Mouse (Mus musculus) embryonic facial prominence, embryonic 13.5 days (tissue): Measurements from ENCODE around the gene Bid. TPM values are rescaled to one million over a fixed set of nuclear protein-coding genes. Genes with fewer than 3 reads are reported as not detected.
"Not testable (repeated sequence)": the region's sequence is repeated elsewhere in the genome, so short reads cannot be mapped to it uniquely, and the experiment has no call there.

Experiments used
- ATAC-seq: fragments of 200-750 bp; cut with Nextera tagmentation; 2 replicates; pipeline ENCODE4 v1.8.0; 2017; ENCODE audit warnings: low read depth; ENCODE audit not compliant: insufficient number of reproducible peaks, insufficient read depth, low FRiP score, low TSS enrichment
- H3K27ac ChIP-seq: fragments of 300-500 bp; sonication (generic); 2 replicates; pipeline ENCODE4 v1.5.1; 2015; ENCODE audit warnings: moderate library complexity, mild to moderate bottlenecking, inconsistent platforms
- H3K27me3 ChIP-seq: fragments of 300-500 bp; sonication (generic); 2 replicates; pipeline ENCODE4 v1.6.1; 2015; ENCODE audit warnings: mild to moderate bottlenecking, inconsistent platforms
- H3K36me3 ChIP-seq: fragments of 300-500 bp; sonication (generic); 2 replicates; pipeline ENCODE4 v1.6.1; 2015; ENCODE audit warnings: mild to moderate bottlenecking, inconsistent platforms
- H3K4me1 ChIP-seq: fragments of 300-500 bp; sonication (generic); 2 replicates; pipeline ENCODE4 v1.6.1; 2015; ENCODE audit warnings: inconsistent platforms
- H3K4me2 ChIP-seq: fragments of 300-500 bp; sonication (generic); 2 replicates; pipeline ENCODE4 v1.6.1; 2015; ENCODE audit warnings: moderate library complexity, mild to moderate bottlenecking, inconsistent platforms
- H3K4me3 ChIP-seq: fragments of 300-500 bp; sonication (generic); 2 replicates; pipeline ENCODE4 v1.5.1; 2015; ENCODE audit warnings: mild to moderate bottlenecking, inconsistent platforms
- H3K9ac ChIP-seq: fragments of 300-500 bp; sonication (generic); 2 replicates; pipeline ENCODE4 v1.6.1; 2015; ENCODE audit warnings: mild to moderate bottlenecking, inconsistent platforms
- H3K9me3 ChIP-seq: fragments of 300-500 bp; sonication (generic); 2 replicates; pipeline ENCODE4 v1.6.1; 2016; ENCODE audit warnings: inconsistent platforms
- WGBS: fragments of 180-500 bp; shearing (Covaris S2); methylation state at CpG from one replicate; pipeline ENCODE4 v1.1.7; 2015; ENCODE audit warnings: mixed read lengths; 5-methylcytosine and 5-hydroxymethylcytosine counted together
- polyA plus RNA-seq: library from polyadenylated mRNA; unstranded; fragments of >200 nt; fragmentation: Nextera tagmentation; extraction: Ambion mirVana; gene quantifications from 2 replicates; pipeline ENCODE4 v1.2.1, GENCODE M21; 2015

The Bid gene
- polyA plus RNA-seq, 1 experiment from 2014 or later = 16.4 TPM

- Histone ChIP-seq H3K27ac (no peak overlapping the region), H3K4me3 (no peak overlapping the region), H3K4me1 (peaks cover 13% of the 10 kb centered on the region), H3K4me2 (no peak overlapping the region), H3K36me3 (no peaks in the 10 kb centered on the region), H3K9ac (no peak overlapping the region), H3K9me3 (no peaks in the 10 kb centered on the region), H3K27me3 (0 out of 2 replicates have a peak, but pooled peaks cover 6% of the 10 kb centered on the region)
- ATAC-seq = no peak
- 76% methylated on average over 4 of the region's 4 CpGs for WGBS
Observed at GRCm38 (mm10) chr6:120914533-120914910, 2.1 kb downstream of the Bid start.

GRCm38 (mm10) chr6:120913783-120914182 is 2.9 kb downstream of the Bid start:
- H3K9me3 ChIP-seq = no peaks in the 10 kb centered on the region
- no peak overlapping the region for H3K4me3 ChIP-seq
- H3K27me3 ChIP-seq = 0 out of 2 replicates have a peak, but pooled peaks cover 6% of the 10 kb centered on the region
- peaks cover 13% of the 10 kb centered on the region for H3K4me1 ChIP-seq
- H3K4me2 ChIP-seq = no peak overlapping the region
- no peaks in the 10 kb centered on the region for H3K36me3 ChIP-seq
- H3K27ac ChIP-seq = no peak overlapping the region
- no peak overlapping the region for H3K9ac ChIP-seq
- WGBS = 84% methylated on average over 8 of the region's 8 CpGs
- ATAC-seq = no peak

GRCm38 (mm10) chr6:120912931-120913330 is 3.7 kb downstream of the Bid start:
- no peak for ATAC-seq
- Histone ChIP-seq H3K4me3 (no peak overlapping the region), H3K27me3 (0 out of 2 replicates have a peak, but pooled peaks cover 6% of the 10 kb centered on the region), H3K36me3 (no peaks in the 10 kb centered on the region), H3K27ac (no peak overlapping the region), H3K9ac (no peak overlapping the region), H3K4me1 (peaks cover 13% of the 10 kb centered on the region), H3K9me3 (no peaks in the 10 kb centered on the region), H3K4me2 (no peak overlapping the region)
- WGBS = 51% methylated on average over 2 of the region's 2 CpGs

GRCm38 (mm10) chr6:120911213-120912007 is 5.2 kb downstream of the Bid start:
- H3K9me3 ChIP-seq = no peaks in the 10 kb centered on the region
- no peak for ATAC-seq
- no peak overlapping the region for H3K4me3 ChIP-seq
- H3K36me3 ChIP-seq = no peaks in the 10 kb centered on the region
- H3K27ac ChIP-seq = no peak overlapping the region
- 66% methylated on average over 13 of the region's 13 CpGs for WGBS
- H3K4me1 ChIP-seq = peaks cover 13% of the 10 kb centered on the region
- 0 out of 2 replicates have a peak, but pooled peaks cover 6% of the 10 kb centered on the region for H3K27me3 ChIP-seq
- no peak overlapping the region for H3K4me2 ChIP-seq
- no peak overlapping the region for H3K9ac ChIP-seq

GRCm38 (mm10) chr6:120909501-120909900 is 7.2 kb downstream of the Bid start:
- H3K4me2 ChIP-seq = no peak overlapping the region
- WGBS = 81% methylated on average over 3 of the region's 3 CpGs
- H3K4me1 ChIP-seq = no peaks in the 10 kb centered on the region
- no peak overlapping the region for H3K4me3 ChIP-seq
- H3K9ac ChIP-seq = no peak overlapping the region
- no peak for ATAC-seq
- no peaks in the 10 kb centered on the region for H3K36me3 ChIP-seq
- no peak overlapping the region for H3K27ac ChIP-seq
- H3K27me3 ChIP-seq = no peaks in the 10 kb centered on the region
- no peaks in the 10 kb centered on the region for H3K9me3 ChIP-seq

GRCm38 (mm10) chr6:120907876-120908597 is 8.6 kb downstream of the Bid start:
- H3K27ac ChIP-seq, H3K4me2 ChIP-seq, H3K9ac ChIP-seq, H3K9me3 ChIP-seq, H3K4me1 ChIP-seq, ATAC-seq, H3K4me3 ChIP-seq, H3K36me3 ChIP-seq, H3K27me3 ChIP-seq: not testable (repeated sequence)
- WGBS = 83% methylated on average over 10 of the region's 10 CpGs

GRCm38 (mm10) chr6:120906521-120906920 is 10.1 kb downstream of the Bid start:
- 93% methylated on average over 6 of the region's 6 CpGs for WGBS
- Histone ChIP-seq H3K4me2 (no peak overlapping the region), H3K27me3 (no peaks in the 10 kb centered on the region), H3K4me1 (no peaks in the 10 kb centered on the region), H3K9ac (no peak overlapping the region), H3K4me3 (no peak overlapping the region), H3K27ac (no peak overlapping the region), H3K36me3 (no peaks in the 10 kb centered on the region), H3K9me3 (no peaks in the 10 kb centered on the region)
- ATAC-seq = no peak

GRCm38 (mm10) chr6:120905111-120905510 is 11.5 kb downstream of the Bid start:
- 85% methylated on average over 5 of the region's 5 CpGs for WGBS
- Histone ChIP-seq H3K27ac (no peak overlapping the region), H3K9me3 (no peaks in the 10 kb centered on the region), H3K4me3 (no peak overlapping the region), H3K9ac (no peak overlapping the region), H3K27me3 (no peaks in the 10 kb centered on the region), H3K36me3 (no peaks in the 10 kb centered on the region), H3K4me2 (no peak overlapping the region), H3K4me1 (no peaks in the 10 kb centered on the region)
- no peak for ATAC-seq

- Histone ChIP-seq H3K27me3 (no peaks in the 10 kb centered on the region), H3K27ac (no peak overlapping the region), H3K9ac (no peak overlapping the region), H3K4me1 (no peaks in the 10 kb centered on the region), H3K9me3 (no peaks in the 10 kb centered on the region), H3K4me2 (no peak overlapping the region), H3K4me3 (no peak overlapping the region), H3K36me3 (no peaks in the 10 kb centered on the region)
- 80% methylated on average over 11 of the region's 11 CpGs for WGBS
- no peak for ATAC-seq
Observed at GRCm38 (mm10) chr6:120903961-120904360, 12.7 kb downstream of the Bid start.

- Histone ChIP-seq H3K4me2 (no peak overlapping the region), H3K27me3 (no peaks in the 10 kb centered on the region), H3K36me3 (no peaks in the 10 kb centered on the region), H3K9ac (no peak overlapping the region), H3K4me3 (no peak overlapping the region), H3K4me1 (no peaks in the 10 kb centered on the region), H3K27ac (no peak overlapping the region), H3K9me3 (no peaks in the 10 kb centered on the region)
- ATAC-seq = no peak
- 49% methylated on average over 5 of the region's 5 CpGs for WGBS
Observed at GRCm38 (mm10) chr6:120903450-120903912, 13.2 kb downstream of the Bid start.

- no peak overlapping the region for H3K4me3 ChIP-seq
- no peaks in the 10 kb centered on the region for H3K4me1 ChIP-seq
- H3K27me3 ChIP-seq = no peaks in the 10 kb centered on the region
- H3K36me3 ChIP-seq = no peaks in the 10 kb centered on the region
- WGBS = 81% methylated on average over 14 of the region's 14 CpGs
- H3K4me2 ChIP-seq = no peak overlapping the region
- no peak overlapping the region for H3K27ac ChIP-seq
- no peak overlapping the region for H3K9ac ChIP-seq
- H3K9me3 ChIP-seq = no peaks in the 10 kb centered on the region
- ATAC-seq = no peak
Observed at GRCm38 (mm10) chr6:120901776-120902645, 14.6 kb downstream of the Bid start.
